In the genomic region with DNA sequence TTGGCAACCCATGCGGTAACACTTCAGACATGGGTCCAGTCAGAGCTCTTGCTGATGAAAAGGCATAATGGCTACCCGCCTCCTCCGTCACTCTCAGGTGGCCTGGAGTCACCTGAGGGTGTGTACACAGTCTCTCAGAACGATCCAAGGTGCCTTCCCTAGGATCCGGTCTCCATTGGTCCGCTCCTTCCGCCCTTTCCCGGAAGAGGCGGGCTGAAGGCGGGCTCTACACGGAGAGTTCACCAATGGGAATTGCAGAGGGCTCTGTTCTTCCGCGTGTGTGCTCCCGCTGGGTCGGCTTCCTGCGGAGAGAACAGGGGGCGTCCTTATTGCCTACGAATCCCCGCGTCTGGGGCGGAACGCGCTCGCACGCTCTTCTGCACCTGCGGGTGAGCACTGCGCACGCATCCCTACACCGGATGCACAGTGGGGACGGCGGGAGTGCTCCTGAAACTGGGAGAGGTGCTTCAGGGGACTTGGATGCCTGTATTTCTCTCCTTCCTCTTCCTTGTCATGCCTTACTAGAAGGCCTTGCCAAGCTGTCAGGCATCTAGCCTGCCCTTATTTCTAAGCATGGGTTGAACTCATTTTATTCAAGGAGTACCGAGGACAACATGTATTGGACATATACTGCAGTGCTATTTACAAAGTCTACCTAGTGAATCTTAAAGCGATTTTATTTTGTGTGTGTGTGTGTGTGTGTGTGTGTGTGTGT, we compare ENCODE assay signal across 8 mouse cellular contexts. TPM values are rescaled to one million over a fixed set of nuclear protein-coding genes. Genes with fewer than 3 reads are reported as not detected.
DNase-seq lines count a peak whose midpoint lies in the region; ATAC-seq and TF ChIP-seq lines count a peak whose summit lies in the region.

Gene Coa4, plus strand, starts transcription at position 268 of the 715 bp plus-strand sequence.

- H3K9ac ChIP-seq in forebrain, embryonic 12.5 days = peak within 1 kb of the TSS; percentile 78
- H3K9ac ChIP-seq in heart, postnatal 0 days (replicated peaks; ENCODE audit: low read depth, low read length) = peak within 1 kb of the TSS; percentile 73
- peak within 1 kb of the TSS; percentile 86 for H3K9ac ChIP-seq in liver, embryonic 16.5 days (ENCODE audit: low read depth, low read length)
- peak within 1 kb of the TSS; percentile 77 for H3K9ac ChIP-seq in neural tube, embryonic 13.5 days

- H3K4me1 ChIP-seq in E14TG2a.4 (replicated peaks; ENCODE audit: low read depth, low read length) = peaks cover 47% of the 10 kb centered on the region
- H3K4me1 ChIP-seq in forebrain, embryonic 12.5 days = peaks cover 11% of the 10 kb centered on the region
- H3K4me1 ChIP-seq in heart, postnatal 0 days (ENCODE audit: control insufficient read depth, insufficient read depth) = peaks cover 10% of the 10 kb centered on the region
- H3K4me1 ChIP-seq in liver, embryonic 16.5 days (ENCODE audit: control insufficient read depth, low read depth, low read length) = peaks cover 8% of the 10 kb centered on the region
- H3K4me1 ChIP-seq in neural tube, embryonic 13.5 days (replicated peaks) = peaks cover 12% of the 10 kb centered on the region
- H3K4me1 ChIP-seq in testis, adult 2 months (ENCODE audit: control insufficient read depth, insufficient read depth, low read length) = no peaks in the 10 kb centered on the region; the same call in 1 of the 2 replicates

- WGBS in forebrain, embryonic 12.5 days = under 1% methylated on average over 33 of the region's 33 CpGs
- WGBS in heart, postnatal 0 days = under 1% methylated on average over 33 of the region's 33 CpGs
- WGBS in liver, embryonic 16.5 days (ENCODE audit: insufficient replicate concordance) = under 1% methylated on average over 33 of the region's 33 CpGs
- 1% methylated on average over 33 of the region's 33 CpGs for WGBS in neural tube, embryonic 13.5 days

- H3K9me3 ChIP-seq in E14TG2a.4 (ENCODE audit: low read length) = no peaks in the 10 kb centered on the region
- H3K9me3 ChIP-seq in forebrain, embryonic 12.5 days = no peaks in the 10 kb centered on the region
- H3K9me3 ChIP-seq in heart, postnatal 0 days (replicated peaks; ENCODE audit: control insufficient read depth, low read length) = no peaks in the 10 kb centered on the region
- no peaks in the 10 kb centered on the region for H3K9me3 ChIP-seq in liver, embryonic 16.5 days (replicated peaks; ENCODE audit: control insufficient read depth, low read length)
- no peaks in the 10 kb centered on the region for H3K9me3 ChIP-seq in neural tube, embryonic 13.5 days

- TF ChIP-seq CTCF in E14TG2a.4 (conservative IDR thresholded peaks at IDR 0.05; ENCODE audit: low read length) = no peak
- TF ChIP-seq CTCF in heart, postnatal 0 days (IDR thresholded peaks at IDR 0.05; ENCODE audit: low read depth) = peak; percentile 6; the same call in 1 of the 2 replicates
- TF ChIP-seq CTCF in testis, adult 2 months (IDR thresholded peaks at IDR 0.05; ENCODE audit: control insufficient read depth, insufficient read depth, insufficient replicate concordance, low read depth, low read length) = no peak

- peak; percentile 81 for TF ChIP-seq POLR2A in testis, adult 2 months (IDR thresholded peaks at IDR 0.05; ENCODE audit: control insufficient read depth, low read depth, low read length)

- H3K4me3 ChIP-seq in E14TG2a.4 (replicated peaks; ENCODE audit: low read length) = peak within 1 kb of the TSS; percentile 82
- H3K4me3 ChIP-seq in forebrain, embryonic 12.5 days (replicated peaks) = peak within 1 kb of the TSS; percentile 58
- peak within 1 kb of the TSS; percentile 82 for H3K4me3 ChIP-seq in heart, postnatal 0 days (ENCODE audit: low read depth, low read length)
- H3K4me3 ChIP-seq in liver, embryonic 16.5 days (ENCODE audit: low read depth, low read length) = peak within 1 kb of the TSS; percentile 93
- H3K4me3 ChIP-seq in neural tube, embryonic 13.5 days = peak within 1 kb of the TSS; percentile 62
- H3K4me3 ChIP-seq in testis, adult 2 months (ENCODE audit: control insufficient read depth, low read depth, low read length) = peak within 1 kb of the TSS; percentile 98

- H3K27ac ChIP-seq in forebrain, embryonic 12.5 days = peak within 1 kb of the TSS; percentile 85
- H3K27ac ChIP-seq in heart, postnatal 0 days (ENCODE audit: low read depth) = peak within 1 kb of the TSS; percentile 76
- peak within 1 kb of the TSS; percentile 82 for H3K27ac ChIP-seq in liver, embryonic 16.5 days (ENCODE audit: low read length)
- peak within 1 kb of the TSS; percentile 88 for H3K27ac ChIP-seq in neural tube, embryonic 13.5 days (replicated peaks)
- H3K27ac ChIP-seq in testis, adult 2 months (ENCODE audit: control insufficient read depth, insufficient read depth, low read depth, low read length) = peak within 1 kb of the TSS; percentile 83

- peaks cover 22% of the 10 kb centered on the region for H3K36me3 ChIP-seq in E14TG2a.4 (ENCODE audit: insufficient read depth, low read length)
- H3K36me3 ChIP-seq in forebrain, embryonic 12.5 days (replicated peaks) = peaks cover 18% of the 10 kb centered on the region
- peaks cover 18% of the 10 kb centered on the region for H3K36me3 ChIP-seq in heart, postnatal 0 days (replicated peaks; ENCODE audit: control insufficient read depth, insufficient read depth, low read length)
- H3K36me3 ChIP-seq in liver, embryonic 16.5 days (ENCODE audit: control insufficient read depth, insufficient read depth) = peaks cover 9% of the 10 kb centered on the region; the same call in 1 of the 2 replicates
- H3K36me3 ChIP-seq in neural tube, embryonic 13.5 days = peaks cover 19% of the 10 kb centered on the region
- no peaks in the 10 kb centered on the region for H3K36me3 ChIP-seq in testis, adult 2 months (ENCODE audit: control insufficient read depth, insufficient read depth, low read length)

- DNase-seq in c-Kit-positive CD71-positive TER-119-positive erythroid progenitor cells, embryonic 14.5 days (ENCODE audit: low spot score) = peak; percentile 92
- peak; percentile 97 for DNase-seq in heart, postnatal 0 days (ENCODE audit: low spot score)
- DNase-seq in kidney, postnatal 4 days = peak; percentile 86 to 92

- peak within 1 kb of the TSS; percentile 67 for H3K4me2 ChIP-seq in forebrain, embryonic 12.5 days
- H3K4me2 ChIP-seq in heart, postnatal 0 days (ENCODE audit: low read depth, low read length) = peak within 1 kb of the TSS; percentile 66
- peak within 1 kb of the TSS; percentile 79 for H3K4me2 ChIP-seq in liver, embryonic 16.5 days (ENCODE audit: low read depth, low read length)
- peak within 1 kb of the TSS; percentile 72 for H3K4me2 ChIP-seq in neural tube, embryonic 13.5 days

- no peak for TF ChIP-seq EP300 in heart, postnatal 0 days (IDR thresholded peaks at IDR 0.05; ENCODE audit: low read depth)

- ATAC-seq in forebrain, embryonic 12.5 days (ENCODE audit: low FRiP score) = peak; percentile 100
- ATAC-seq in heart, postnatal 0 days (ENCODE audit: insufficient read depth, low read depth) = peak; percentile 100
- ATAC-seq in liver, embryonic 16.5 days (ENCODE audit: low read depth) = peak; percentile 98
- ATAC-seq in neural tube, embryonic 13.5 days (ENCODE audit: low read depth) = peak; percentile 100

- H3K27me3 ChIP-seq in E14TG2a.4 (ENCODE audit: insufficient read depth, low read length) = no peaks in the 10 kb centered on the region
- no peaks in the 10 kb centered on the region for H3K27me3 ChIP-seq in forebrain, embryonic 12.5 days
- no peaks in the 10 kb centered on the region for H3K27me3 ChIP-seq in heart, postnatal 0 days (ENCODE audit: control insufficient read depth, insufficient read depth, low read length)
- no peaks in the 10 kb centered on the region for H3K27me3 ChIP-seq in liver, embryonic 16.5 days (ENCODE audit: control insufficient read depth, insufficient read depth, low read depth, low read length)
- no peaks in the 10 kb centered on the region for H3K27me3 ChIP-seq in neural tube, embryonic 13.5 days
- H3K27me3 ChIP-seq in testis, adult 2 months (ENCODE audit: control insufficient read depth, insufficient read depth, low read length) = no peaks in the 10 kb centered on the region

RNA-seq across cellular contexts. Expression of gene Coa4, which starts in this region (rescaled TPM):
- polyA plus RNA-seq in forebrain, embryonic 12.5 days (2016; fragmentation: Nextera tagmentation; extraction: Ambion mirVana) = 12.6 and 15.1 TPM in 2 replicates
- total RNA-seq in heart, postnatal 0 days (2014; rRNA removed; ENCODE audit: low replicate concordance) = 4.3 and 9.0 TPM in 2 replicates
- 21.1 and 26.5 TPM in 2 replicates for polyA plus RNA-seq in heart, postnatal 0 days (2015; fragmentation: Nextera tagmentation; extraction: Ambion mirVana)
- 10.7 and 13.1 TPM in 2 replicates for polyA plus RNA-seq in liver, embryonic 16.5 days (2015; fragmentation: Nextera tagmentation; extraction: Ambion mirVana)
- polyA plus RNA-seq in neural tube, embryonic 13.5 days (2015; fragmentation: Nextera tagmentation; extraction: Ambion mirVana) = 17.7 and 18.4 TPM in 2 replicates
- 29.5 and 29.6 TPM in 2 replicates for polyA plus RNA-seq in testis, adult 2 months (2012; rRNA removed)

Comparison
In these comparisons a context has a peak if more than half of its experiments do, and no peak if none do; other contexts are left out.
1. Peak in every context shown above with its lines: DNase-seq, ATAC-seq, H3K4me3 ChIP-seq and H3K27ac ChIP-seq.